Mouse (Mus musculus): ENCODE measurements at regions not wholly inside any gene's neighbourhood (a gene's known extent, or its start where the extent isn't known, plus 50 kb on each side); places are given as distances from the start of the nearest gene placed in this dataset.

DNA sequence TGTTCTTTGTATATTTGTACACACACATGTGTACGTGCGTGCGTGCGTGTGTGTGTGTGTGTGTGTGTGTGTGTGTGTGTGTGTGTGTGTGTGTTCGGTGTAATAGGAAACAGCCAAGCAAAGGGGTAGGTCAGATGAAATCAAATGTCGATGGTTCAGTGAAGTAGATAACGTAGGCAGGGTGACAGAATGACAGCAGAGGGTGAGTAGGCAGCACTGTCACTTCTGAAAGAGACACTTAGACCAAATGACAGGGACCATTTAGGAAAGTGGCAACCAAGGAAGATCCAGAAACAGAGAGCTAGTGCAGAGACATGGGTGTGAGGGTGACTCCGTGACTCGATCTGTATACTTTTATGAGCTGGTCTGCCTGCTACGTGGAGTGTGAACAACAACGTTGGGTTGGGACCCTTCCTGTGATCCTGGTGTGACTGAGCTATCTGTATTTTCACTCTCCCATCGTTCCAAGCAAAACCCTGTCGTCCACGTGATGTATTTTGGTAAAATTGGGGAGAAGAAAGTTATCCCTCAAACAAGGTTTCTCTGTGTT, 266.5 kb upstream of the 9630041A04Rik start:
- no peaks in the 10 kb centered on the region for H3K4me1 ChIP-seq
- 79% methylated on average over 14 of the region's 14 CpGs for WGBS
- H3K27ac ChIP-seq = no peak overlapping the region
- H3K9ac ChIP-seq = no peak overlapping the region
- no peak overlapping the region for H3K4me3 ChIP-seq (replicated peaks)
- H3K36me3 ChIP-seq = no peaks in the 10 kb centered on the region
- H3K27me3 ChIP-seq = no peaks in the 10 kb centered on the region
- H3K4me2 ChIP-seq = no peak overlapping the region
- ATAC-seq (replicated peaks; ENCODE audit: low FRiP score) = no peak
- no peaks in the 10 kb centered on the region for H3K9me3 ChIP-seq (replicated peaks)

- no peak overlapping the region for H3K9ac ChIP-seq
- WGBS = 72% methylated on average over 8 of the region's 8 CpGs
- H3K9me3 ChIP-seq (replicated peaks) = no peaks in the 10 kb centered on the region
- no peaks in the 10 kb centered on the region for H3K36me3 ChIP-seq
- H3K4me3 ChIP-seq (replicated peaks) = no peak overlapping the region
- H3K4me2 ChIP-seq = no peak overlapping the region
- H3K4me1 ChIP-seq = no peaks in the 10 kb centered on the region
- no peak for ATAC-seq (replicated peaks; ENCODE audit: low FRiP score)
- H3K27me3 ChIP-seq = no peaks in the 10 kb centered on the region
- no peak overlapping the region for H3K27ac ChIP-seq
These were observed 269.0 kb upstream of the 9630041A04Rik start for GRCm38 (mm10) chr9:101592621-101593020.

DNA sequence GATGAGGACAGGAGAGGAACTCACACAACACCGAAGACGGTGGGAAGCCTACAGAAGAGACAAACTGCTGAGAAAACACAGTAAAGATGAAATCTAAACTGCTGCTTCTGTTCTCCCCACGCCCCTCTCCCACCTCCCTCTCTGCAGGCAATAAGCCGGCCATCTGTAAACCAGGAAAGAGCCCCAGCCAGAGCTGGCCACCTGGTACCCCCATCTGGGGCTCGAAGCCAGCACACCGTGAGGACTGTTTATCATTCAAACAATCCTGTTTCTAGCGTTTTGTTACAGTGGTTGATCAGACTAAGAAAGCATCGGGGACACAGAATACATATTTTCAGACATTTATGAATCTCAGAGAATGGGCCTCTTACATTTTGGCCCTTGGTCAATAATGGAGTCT, 270.0 kb upstream of the 9630041A04Rik start:
- H3K27ac ChIP-seq = no peak overlapping the region
- no peak overlapping the region for H3K4me3 ChIP-seq (replicated peaks)
- H3K9ac ChIP-seq = no peak overlapping the region
- no peak overlapping the region for H3K4me2 ChIP-seq
- H3K27me3 ChIP-seq = no peaks in the 10 kb centered on the region
- ATAC-seq (replicated peaks; ENCODE audit: low FRiP score) = no peak
- H3K9me3 ChIP-seq (replicated peaks) = no peaks in the 10 kb centered on the region
- 32% methylated on average over 8 of the region's 8 CpGs for WGBS
- no peaks in the 10 kb centered on the region for H3K4me1 ChIP-seq
- no peaks in the 10 kb centered on the region for H3K36me3 ChIP-seq

- Histone ChIP-seq H3K27ac (no peak overlapping the region), H3K36me3 (no peaks in the 10 kb centered on the region), H3K9ac (no peak overlapping the region), H3K27me3 (no peaks in the 10 kb centered on the region), H3K4me2 (no peak overlapping the region), H3K9me3 (replicated peaks) (no peaks in the 10 kb centered on the region), H3K4me1 (no peaks in the 10 kb centered on the region), H3K4me3 (replicated peaks) (no peak overlapping the region)
- no peak for ATAC-seq (replicated peaks; ENCODE audit: low FRiP score)
- 73% methylated on average over 3 of the region's 3 CpGs for whole genome bisulfite sequencing
These were observed 271.3 kb upstream of the 9630041A04Rik start for GRCm38 (mm10) chr9:101590310-101590709.

GRCm38 (mm10) chr9:101581064-101581463, 280.6 kb upstream of the 9630041A04Rik start:
- no peak overlapping the region for H3K4me3 ChIP-seq (replicated peaks)
- H3K4me2 ChIP-seq = no peak overlapping the region
- no peak overlapping the region for H3K9ac ChIP-seq
- H3K27me3 ChIP-seq = no peaks in the 10 kb centered on the region
- no peaks in the 10 kb centered on the region; the same call in 1 of the 2 replicates for H3K9me3 ChIP-seq (replicated peaks)
- WGBS = 92% methylated on average over 4 of the region's 4 CpGs
- no peak for ATAC-seq (replicated peaks; ENCODE audit: low FRiP score)
- H3K4me1 ChIP-seq = no peaks in the 10 kb centered on the region
- no peak overlapping the region for H3K27ac ChIP-seq
- H3K36me3 ChIP-seq = no peaks in the 10 kb centered on the region

DNA sequence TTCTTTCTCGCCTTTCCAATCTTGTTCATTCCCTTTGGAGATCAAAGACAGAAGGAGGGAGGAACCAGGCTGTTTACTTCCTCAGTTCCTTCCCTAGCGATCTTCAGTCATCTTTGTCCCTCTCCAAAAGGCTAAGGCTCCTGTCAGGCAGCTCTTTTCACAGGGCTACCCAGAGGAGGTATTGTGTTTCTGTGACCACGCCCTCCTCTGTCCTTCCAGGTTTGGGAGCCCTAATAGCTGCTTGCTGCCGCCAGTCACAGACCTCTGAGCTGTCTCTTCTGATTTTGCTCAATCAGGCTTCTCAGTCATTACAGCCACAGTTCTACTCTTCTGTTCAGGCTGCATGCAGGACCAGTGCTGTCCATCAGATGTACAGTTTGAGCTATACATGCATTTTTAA, 290.9 kb upstream of the 9630041A04Rik start:
- H3K9ac ChIP-seq = no peak overlapping the region
- WGBS = 11% methylated on average over 4 of the region's 4 CpGs
- H3K4me1 ChIP-seq = 0 out of 2 replicates have a peak, but pooled peaks cover 5% of the 10 kb centered on the region
- no peak for ATAC-seq (replicated peaks; ENCODE audit: low FRiP score)
- H3K4me3 ChIP-seq (replicated peaks) = no peak overlapping the region
- no peak overlapping the region for H3K27ac ChIP-seq
- H3K4me2 ChIP-seq = no peak overlapping the region
- H3K27me3 ChIP-seq = no peaks in the 10 kb centered on the region
- no peaks in the 10 kb centered on the region for H3K9me3 ChIP-seq (replicated peaks)
- no peaks in the 10 kb centered on the region for H3K36me3 ChIP-seq

GRCm38 (mm10) chr9:101563196-101563595, 298.4 kb upstream of the 9630041A04Rik start:
- H3K4me2 ChIP-seq = peak overlapping the region; percentile 27

DNA sequence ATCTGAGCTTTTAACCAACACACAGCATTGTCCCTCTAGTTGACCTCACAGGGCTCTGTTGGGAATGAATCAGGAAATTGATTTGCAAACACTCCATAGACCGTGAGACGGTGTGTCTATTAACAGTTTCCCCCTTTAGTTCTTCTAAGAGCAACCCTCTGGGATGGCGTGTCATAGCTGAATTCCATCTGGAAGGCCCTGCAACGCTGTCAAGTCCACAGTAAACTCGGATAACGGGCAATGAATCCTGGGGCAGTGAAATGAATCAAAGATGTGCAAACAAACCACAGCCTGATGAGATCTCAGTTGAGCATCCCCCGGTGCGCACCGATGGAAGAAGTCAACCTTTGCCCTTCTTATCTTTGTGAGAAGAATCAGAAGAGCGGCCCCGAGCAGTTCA, 302.3 kb upstream of the 9630041A04Rik start:
- ATAC-seq (replicated peaks; ENCODE audit: low FRiP score) = no peak

More at GRCm38 (mm10) chr9:101563196-101563595, 298.4 kb upstream of the 9630041A04Rik start:
- H3K9me3 ChIP-seq (replicated peaks) = no peaks in the 10 kb centered on the region
- no peaks in the 10 kb centered on the region for H3K27me3 ChIP-seq
- H3K9ac ChIP-seq = no peak overlapping the region
- H3K4me1 ChIP-seq = 0 out of 2 replicates have a peak, but pooled peaks cover 5% of the 10 kb centered on the region
- WGBS = 38% methylated on average over 9 of the region's 9 CpGs
- peak overlapping the region; percentile 4; the same call in 1 of the 2 replicates for H3K27ac ChIP-seq
- H3K4me3 ChIP-seq (replicated peaks) = no peak overlapping the region
- H3K36me3 ChIP-seq = no peaks in the 10 kb centered on the region
- ATAC-seq (replicated peaks; ENCODE audit: low FRiP score) = 0 out of 2 replicates have a peak, but pooled peaks have one; percentile 49

DNA sequence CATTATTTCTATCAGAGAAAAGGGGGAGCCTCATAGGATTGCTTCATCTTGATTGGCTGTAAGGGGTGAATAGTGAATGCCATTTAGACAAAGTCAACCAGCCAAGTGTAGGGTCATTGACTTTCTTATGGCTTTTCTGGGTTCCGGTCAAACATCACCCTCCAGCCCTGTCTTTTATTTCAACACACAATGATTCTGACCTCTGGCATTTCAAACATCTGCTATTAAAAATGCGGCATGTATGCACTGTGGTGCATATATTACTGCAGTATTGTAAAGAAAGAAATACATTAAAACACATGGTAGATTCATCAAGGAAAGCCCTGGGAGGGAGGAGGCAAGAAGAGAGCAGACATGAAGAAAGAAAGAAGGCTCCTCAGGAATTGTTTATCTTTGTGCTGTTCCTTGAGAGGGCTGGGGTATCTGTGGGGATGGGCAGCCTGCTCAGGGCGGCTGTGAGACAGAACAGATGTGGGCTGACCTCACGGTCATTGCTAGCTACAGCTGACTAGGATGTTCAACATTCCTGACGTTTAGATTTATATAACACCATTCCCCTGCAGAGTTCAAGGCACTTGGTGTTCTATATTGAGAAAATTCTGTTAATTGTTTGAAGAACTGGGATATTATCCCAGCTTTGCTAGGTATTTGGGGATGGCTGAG, 303.5 kb upstream of the Ppp2r3a start:
- Histone ChIP-seq H3K4me1 (peaks cover 10% of the 10 kb centered on the region), H3K9me3 (replicated peaks) (no peaks in the 10 kb centered on the region), H3K27ac (no peak overlapping the region), H3K9ac (no peak overlapping the region), H3K4me2 (no peak overlapping the region), H3K4me3 (replicated peaks) (no peak overlapping the region), H3K27me3 (no peaks in the 10 kb centered on the region), H3K36me3 (no peaks in the 10 kb centered on the region)
- WGBS = 24% methylated on average over 5 of the region's 5 CpGs
- ATAC-seq (replicated peaks; ENCODE audit: low FRiP score) = peak; percentile 76

More for the DNA sequence above, 302.3 kb upstream of the 9630041A04Rik start:
- 63% methylated on average over 11 of the region's 11 CpGs for WGBS
- no peak overlapping the region for H3K9ac ChIP-seq
- H3K4me1 ChIP-seq = peaks cover 15% of the 10 kb centered on the region
- H3K27me3 ChIP-seq = no peaks in the 10 kb centered on the region
- no peaks in the 10 kb centered on the region for H3K36me3 ChIP-seq
- no peak overlapping the region for H3K4me2 ChIP-seq
- no peak overlapping the region for H3K27ac ChIP-seq
- no peak overlapping the region for H3K4me3 ChIP-seq (replicated peaks)
- no peaks in the 10 kb centered on the region for H3K9me3 ChIP-seq (replicated peaks)

- no peak for ATAC-seq (replicated peaks; ENCODE audit: low FRiP score)
- Histone ChIP-seq H3K27me3 (no peaks in the 10 kb centered on the region), H3K4me2 (no peak overlapping the region), H3K9ac (no peak overlapping the region), H3K4me3 (replicated peaks) (no peak overlapping the region), H3K9me3 (replicated peaks) (no peaks in the 10 kb centered on the region), H3K36me3 (no peaks in the 10 kb centered on the region), H3K4me1 (peaks cover 10% of the 10 kb centered on the region), H3K27ac (no peak overlapping the region)
- 82% methylated on average over 6 of the region's 6 CpGs for WGBS
These were observed 301.2 kb upstream of the Ppp2r3a start for GRCm38 (mm10) chr9:101552789-101553188.

- H3K4me3 ChIP-seq (replicated peaks) = no peak overlapping the region
- H3K4me1 ChIP-seq = peaks cover 10% of the 10 kb centered on the region
- H3K36me3 ChIP-seq = no peaks in the 10 kb centered on the region
- WGBS = 52% methylated on average over 3 of the region's 3 CpGs
- no peak overlapping the region for H3K4me2 ChIP-seq
- H3K9me3 ChIP-seq (replicated peaks) = no peaks in the 10 kb centered on the region
- H3K27ac ChIP-seq = no peak overlapping the region
- ATAC-seq (replicated peaks; ENCODE audit: low FRiP score) = no peak
- no peaks in the 10 kb centered on the region for H3K27me3 ChIP-seq
- H3K9ac ChIP-seq = no peak overlapping the region
These were observed 299.7 kb upstream of the Ppp2r3a start for GRCm38 (mm10) chr9:101551256-101551655.

DNA sequence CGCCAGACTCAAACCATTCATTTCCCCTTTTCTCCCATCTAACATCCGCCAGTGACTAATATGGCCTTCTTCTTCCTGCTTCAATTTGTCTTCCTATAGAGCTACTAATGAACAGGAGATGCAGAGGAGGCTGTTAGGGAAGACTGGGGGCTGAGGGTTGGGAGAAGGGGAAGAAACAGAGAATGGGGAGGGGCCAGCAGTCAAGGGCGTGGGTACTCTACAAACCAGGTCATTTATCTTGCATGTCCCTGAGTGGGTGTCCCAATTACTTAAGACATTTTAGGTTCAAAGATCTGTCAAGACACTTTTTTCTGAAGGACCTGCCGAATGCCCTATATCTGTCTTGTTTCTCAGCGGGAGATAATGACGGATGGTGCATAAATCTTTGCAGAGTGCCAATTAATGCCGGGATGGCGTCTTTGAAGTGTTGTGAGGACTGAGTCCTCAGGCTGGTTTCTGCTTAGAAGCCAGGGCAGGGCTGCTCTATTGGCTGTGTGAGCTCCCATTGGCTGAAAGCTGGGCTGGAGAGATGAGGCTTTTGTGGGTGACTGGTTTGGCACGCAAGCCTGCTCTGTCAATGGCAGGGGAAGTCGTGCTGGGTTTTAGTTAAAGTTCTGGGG, 294.7 kb upstream of the Ppp2r3a start:
- Histone ChIP-seq H3K4me1 (no peaks in the 10 kb centered on the region), H3K4me2 (no peak overlapping the region), H3K27me3 (no peaks in the 10 kb centered on the region), H3K27ac (no peak overlapping the region), H3K4me3 (replicated peaks) (no peak overlapping the region), H3K36me3 (no peaks in the 10 kb centered on the region), H3K9me3 (replicated peaks) (no peaks in the 10 kb centered on the region), H3K9ac (no peak overlapping the region)
- ATAC-seq (replicated peaks; ENCODE audit: low FRiP score) = no peak
- 16% methylated on average over 10 of the region's 10 CpGs for WGBS

Measured in kidney, embryonic 15.5 days (tissue).